Mouse (Mus musculus): ENCODE results near the gene Tmem253.

- TF ChIP-seq TAL1 (IDR thresholded peaks at IDR 0.05; ENCODE audit: low read length) = no peak
- TF ChIP-seq GATA1 (IDR thresholded peaks at IDR 0.05; ENCODE audit: low read length) = no peak
Measured at GRCm38 (mm10) chr14:52017662-52018061, 2.2 kb downstream of the Tmem253 start.

All from erythroblast, embryonic 14.5 days (primary cell).